Mouse (Mus musculus) brain, embryonic 18.5 days (tissue): ENCODE results near the gene Trir.

Source experiments
- DNase-seq: peaks from one replicate; pipeline ENCODE4 v3.0.0-alpha.2; 2012; ENCODE audit warnings: low read depth, low spot score

Gene Trir

DNA sequence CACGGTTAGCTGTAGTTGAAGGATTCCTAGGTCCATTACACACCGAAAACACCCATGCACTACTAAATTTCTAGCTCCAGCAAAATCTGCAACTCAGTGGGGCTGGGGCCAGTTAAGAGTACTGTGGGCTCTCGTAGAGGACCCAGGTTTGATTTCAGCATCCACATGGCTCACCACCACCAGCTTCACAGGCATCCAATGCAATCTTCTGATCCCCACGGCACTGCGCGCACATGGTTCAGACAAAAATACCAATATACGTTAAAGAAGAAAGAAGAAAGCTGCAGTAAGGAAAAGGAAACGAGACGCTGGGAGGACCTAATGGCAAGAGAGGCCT, 9.7 kb downstream of the Trir start:
- no peak for DNase-seq

DNA sequence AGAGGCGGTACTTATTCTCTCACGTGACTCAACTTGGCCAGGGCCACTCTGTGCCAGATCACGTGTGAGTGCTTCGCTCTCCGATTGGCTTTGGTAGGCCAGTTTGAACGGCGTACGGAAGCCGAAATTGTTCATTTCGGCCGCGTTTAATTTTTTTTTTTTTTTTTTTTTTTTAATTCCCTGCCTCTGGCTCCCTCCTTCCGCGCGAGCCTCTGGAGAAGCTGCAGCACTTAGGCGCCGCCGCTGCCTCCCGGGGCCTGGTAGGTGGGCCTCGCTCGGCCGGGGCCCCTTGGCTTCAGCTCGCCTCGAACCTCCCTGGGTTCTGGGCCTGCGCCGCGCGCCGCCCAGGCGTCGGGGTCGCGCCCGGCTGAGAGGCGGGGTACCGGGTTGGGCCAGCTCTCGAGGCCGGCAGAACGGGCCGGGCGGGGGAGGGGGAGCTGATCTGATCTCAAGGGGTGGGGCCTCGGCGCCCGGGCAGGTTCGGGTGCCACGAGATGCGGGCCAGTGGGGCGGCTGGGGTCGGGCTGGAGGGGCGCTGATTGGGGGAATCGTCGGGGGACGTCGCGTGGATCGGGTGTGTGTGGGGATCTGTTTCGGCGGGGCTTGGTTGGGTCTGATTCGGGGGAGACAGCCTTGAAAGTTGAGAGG, 10.2 kb downstream of the Trir start, which contains the start of gene Tnpo2:
TSS of gene Tnpo2 (plus strand) at position 198 of the 648 bp plus-strand sequence.
- DNase-seq, result peak; percentile 97

DNA sequence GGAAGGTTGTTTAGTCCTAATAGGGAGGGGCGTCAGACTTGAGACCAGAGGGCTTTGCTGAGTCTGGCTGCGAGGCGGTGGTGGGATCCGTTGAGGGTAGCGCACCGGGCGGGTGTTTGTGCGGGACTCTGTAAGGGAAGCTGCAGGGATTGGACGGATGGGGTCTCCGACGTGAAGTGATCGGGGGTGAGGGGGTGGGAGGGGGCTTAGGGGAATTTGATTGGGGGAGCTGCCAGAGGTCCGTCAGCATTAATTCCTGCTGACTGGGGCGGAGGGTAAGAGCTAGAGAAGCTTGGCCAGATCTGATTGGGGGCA, 10.7 kb downstream of the Trir start:
- DNase-seq, result no peak

DNA sequence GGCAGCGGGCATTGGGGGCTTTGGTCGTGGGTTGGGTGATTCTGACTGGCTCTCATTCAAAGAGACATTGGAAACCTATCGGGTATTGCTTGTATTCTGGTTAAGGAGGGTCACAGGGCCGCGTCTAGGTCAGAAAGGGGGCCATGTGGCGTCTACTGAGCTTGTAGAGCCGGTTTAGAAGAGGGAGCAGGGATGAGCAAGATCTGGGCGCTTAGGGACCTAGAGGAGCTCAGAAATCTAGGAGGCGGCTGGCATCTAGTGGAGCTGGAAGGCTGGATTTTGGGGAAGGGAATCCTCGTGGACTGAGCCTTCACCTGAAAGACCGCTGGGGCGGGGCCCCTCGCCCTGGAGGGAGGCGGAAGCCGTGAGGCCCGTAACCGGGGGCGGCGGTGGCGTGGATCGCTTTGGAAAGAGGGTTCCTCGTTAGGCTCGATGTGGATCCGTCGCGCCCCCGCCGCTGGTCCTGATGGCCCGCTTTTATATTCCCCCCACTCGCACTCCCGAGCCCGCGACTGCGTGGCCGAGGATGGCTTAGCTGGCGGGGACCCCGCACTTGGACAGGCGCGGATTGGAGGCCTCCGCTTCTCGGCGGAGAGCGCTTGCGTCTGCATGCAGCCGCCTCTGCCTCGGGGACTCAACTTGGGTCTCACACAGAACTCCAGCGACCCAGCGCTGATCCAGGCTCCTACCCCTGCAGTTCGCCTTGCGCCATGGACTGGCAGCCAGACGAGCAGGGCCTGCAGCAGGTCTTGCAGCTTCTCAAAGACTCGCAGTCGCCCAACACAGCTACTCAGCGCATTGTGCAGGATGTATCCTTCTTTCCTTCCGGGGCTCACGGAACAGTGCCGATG, 11.3 kb downstream of the Trir start:
- no peak for DNase-seq

DNA sequence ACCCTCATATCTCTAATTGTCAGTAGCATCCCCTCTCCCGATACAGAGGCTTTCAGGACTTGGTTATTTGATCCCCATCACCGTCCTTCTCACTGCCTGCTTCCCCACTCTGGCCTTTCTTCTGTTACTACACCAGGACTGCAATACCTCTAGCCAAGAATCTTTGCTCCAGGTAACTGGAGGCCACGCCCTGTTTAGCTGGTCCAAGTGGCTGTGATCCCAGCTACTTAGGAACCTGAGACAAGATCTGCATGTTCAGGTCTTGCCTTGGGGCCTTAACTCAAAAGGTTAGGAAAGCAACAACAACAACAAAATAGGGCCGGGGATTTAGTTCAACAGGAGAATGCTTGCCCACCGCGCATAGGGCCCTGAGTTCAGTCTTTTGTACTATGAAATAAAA, 17.0 kb downstream of the Trir start:
- no peak for DNase-seq

DNA sequence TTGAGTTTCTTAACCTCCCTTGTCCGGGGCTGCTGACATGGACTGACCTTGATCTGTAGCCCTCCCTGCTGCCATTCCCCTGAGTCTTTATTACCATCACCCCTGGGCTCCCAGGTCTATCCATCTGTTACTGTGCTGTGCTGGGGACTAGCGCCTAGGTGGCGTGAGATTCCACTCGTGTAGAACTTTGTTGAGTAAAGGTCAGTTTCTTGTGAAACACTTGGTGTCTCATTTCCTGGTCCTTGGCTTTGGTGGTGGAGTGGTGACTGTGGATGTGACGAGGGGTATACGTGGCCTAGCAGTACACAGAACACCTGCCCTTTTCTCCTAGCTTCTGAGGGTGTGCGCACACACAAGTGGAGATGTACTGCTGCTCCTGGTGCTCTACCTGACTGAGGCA, 30.7 kb downstream of the Trir start:
- DNase-seq, result no peak

DNA sequence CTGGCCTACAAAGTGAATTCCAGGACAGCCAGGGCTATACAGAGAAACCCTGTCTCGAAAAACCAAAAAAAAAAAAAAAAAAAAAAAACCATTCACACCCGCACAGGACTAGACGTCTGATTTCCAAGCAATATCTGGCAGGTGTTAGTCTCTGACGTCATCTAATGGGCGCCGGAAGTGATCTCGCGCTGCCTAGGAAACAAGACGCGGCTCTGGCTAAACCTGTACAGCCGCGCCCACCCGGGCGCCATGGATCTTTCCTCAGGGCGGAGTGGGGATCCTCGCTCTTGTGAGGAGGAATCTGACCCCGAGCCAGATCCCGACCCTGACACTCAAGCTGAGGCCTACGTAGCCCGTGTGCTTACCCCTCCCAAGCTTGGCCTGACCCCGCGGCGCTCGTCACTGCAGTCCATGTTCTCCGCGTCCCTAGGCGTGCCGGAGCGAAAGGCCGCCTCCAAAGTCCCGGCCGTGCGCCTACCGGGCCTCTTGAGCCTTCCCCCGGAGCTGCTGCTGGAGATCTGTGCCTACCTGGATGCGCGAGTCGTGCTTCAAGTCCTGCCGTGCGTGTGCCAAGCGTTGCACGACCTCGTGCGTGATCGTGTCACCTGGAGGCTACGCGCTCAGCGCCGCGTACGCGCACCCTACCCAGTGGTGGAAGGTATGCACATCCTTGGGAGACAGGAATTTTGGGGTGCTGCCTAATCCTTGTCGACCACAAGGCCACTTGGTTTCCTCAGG, 33.4 kb downstream of the Trir start, which contains the start of gene Fbxw9:
TSS of gene Fbxw9 (plus strand) at position 177 of the 738 bp plus-strand sequence.
- DNase-seq, result peak; percentile 92

DNA sequence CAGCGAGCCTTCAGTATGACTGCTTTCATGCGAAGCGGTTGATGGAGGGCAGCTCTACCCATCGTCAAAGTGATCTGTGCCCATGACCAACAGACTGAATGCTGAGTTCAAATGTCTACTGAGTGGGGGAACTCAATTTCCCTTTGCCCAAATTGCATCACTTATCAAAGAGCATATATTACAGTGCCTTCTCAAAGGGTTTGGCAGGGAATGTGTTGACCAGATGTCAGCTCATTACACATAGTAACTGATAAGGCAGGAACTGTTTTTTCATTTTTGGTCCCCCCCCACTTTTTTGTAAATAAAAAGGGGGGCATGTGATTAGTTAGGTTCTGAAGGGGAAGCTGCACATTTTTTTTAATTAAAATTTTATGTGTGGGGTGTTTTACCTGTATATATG, 36.0 kb downstream of the Trir start:
- no peak for DNase-seq

DNA sequence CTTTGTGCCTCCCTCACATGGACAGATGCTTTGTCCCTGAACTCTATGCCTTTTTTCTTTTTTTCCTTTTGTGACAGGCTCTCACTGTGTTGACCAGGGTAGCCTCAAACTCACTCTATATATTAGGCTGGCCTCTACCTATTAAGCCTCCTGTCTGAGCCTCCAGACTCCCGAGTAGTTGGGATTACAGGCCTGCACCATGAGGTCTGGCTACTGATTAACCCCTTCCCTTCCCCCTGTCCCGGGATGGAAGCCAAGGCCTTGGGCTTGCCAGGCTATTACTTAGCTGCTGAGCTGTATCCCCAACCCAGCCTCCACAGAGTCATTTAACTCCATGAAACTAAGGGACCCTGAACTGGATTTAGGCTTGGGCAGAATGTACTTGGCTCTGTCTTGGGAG, 38.6 kb downstream of the Trir start:
- no peak for DNase-seq

DNA sequence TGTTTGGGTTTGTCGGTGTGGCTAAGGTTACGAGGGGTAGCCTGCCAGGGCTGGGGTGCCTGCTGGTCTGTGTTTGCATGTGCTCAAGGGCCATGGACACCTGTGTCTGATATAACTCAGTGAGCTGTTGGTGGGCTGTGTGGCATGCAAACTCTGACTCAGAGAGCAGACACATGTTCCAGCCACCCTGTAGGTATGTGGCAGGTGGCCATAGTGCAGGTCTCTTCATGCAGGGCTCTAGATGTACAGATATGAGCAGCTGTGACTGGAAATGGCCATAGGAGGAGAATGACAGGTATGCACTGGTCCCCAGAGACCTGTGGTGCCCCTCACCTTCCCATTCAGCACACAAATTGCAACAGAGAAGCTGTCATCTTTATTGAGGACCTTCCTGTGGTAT, 40.5 kb downstream of the Trir start:
- DNase-seq, result no peak

DNA sequence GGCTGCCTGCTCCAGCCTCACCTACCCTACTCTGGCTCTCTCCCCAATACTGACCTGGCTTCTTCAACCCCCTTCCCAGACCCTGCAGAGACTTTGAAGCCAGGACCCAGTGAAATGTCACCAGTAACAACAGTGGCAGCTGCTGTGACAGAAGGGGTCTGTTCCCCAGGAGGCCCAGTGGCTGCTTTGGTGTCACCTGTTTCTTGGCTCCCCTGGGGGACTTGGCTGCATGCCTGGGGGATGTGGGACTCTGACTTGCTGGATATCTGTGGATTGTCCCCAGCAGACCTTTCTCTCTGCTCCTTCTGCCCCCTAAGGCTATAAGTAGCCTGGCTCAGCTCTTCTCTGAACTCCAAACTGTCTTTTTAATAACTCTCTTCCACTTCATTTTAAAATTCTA, 41.4 kb downstream of the Trir start, which contains the start of gene Gm5741:
TSS of gene Gm5741 (minus strand) at position 1 of the 400 bp plus-strand sequence.
- DNase-seq, result no peak

DNA sequence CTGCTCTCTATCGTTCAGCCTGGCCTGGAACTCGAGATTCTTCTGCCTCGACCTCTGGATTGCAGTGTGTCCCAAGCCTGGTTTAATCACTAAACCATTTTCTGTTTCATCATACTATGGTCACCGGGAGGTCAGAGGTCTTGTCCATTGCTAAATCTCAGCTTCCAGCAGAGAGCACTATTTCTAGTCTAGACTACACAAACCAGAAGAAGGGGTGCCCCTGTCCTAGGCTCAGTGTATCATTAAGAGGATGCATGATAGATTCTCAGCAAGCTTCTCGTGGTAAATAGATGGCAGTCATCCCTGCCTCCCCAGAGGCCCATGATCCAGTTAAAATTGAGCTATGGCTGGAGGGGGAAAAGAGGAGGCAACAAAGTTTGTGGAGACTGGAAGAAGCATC, 44.4 kb downstream of the Trir start:
- DNase-seq, result no peak

DNA sequence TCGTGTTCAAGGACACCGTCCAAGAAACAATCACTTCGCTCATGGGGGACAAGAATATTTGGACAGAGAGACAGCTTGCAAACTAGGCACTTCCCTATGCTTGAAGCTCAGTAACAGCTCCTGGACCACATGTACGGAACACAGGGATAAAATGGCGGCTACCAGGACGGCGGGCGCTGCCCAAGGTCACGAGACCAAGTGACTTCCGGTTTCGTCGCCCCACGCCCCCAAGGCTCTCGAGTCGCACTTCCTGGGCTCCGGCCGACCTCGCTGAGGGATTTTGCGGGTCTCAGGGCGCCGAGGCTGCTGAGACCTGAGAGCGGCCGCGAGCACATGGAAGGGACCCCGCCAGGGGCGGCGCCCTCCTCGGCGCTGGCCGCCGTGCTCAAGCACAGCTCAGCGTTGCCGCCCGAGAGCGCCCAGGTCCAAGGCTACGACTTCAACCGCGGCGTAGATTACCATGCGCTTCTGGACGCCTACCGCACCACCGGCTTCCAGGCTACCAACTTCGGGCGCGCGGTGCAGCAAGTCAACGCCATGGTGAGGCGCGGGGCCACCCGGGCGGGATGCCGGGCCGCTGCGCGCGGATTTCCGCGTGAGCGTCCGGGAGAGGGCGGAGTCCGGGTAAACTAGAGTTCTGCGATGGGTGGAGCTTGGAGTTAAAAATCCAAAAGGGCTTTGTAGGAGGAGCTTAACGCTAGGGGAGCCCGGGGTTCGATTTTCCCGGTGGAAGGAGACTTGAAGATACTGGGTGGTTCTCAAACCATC, 45.1 kb downstream of the Trir start, which contains the start of gene Dhps:
TSS of gene Dhps (plus strand) at position 244 of the 768 bp plus-strand sequence.
- peak; percentile 83 for DNase-seq

DNA sequence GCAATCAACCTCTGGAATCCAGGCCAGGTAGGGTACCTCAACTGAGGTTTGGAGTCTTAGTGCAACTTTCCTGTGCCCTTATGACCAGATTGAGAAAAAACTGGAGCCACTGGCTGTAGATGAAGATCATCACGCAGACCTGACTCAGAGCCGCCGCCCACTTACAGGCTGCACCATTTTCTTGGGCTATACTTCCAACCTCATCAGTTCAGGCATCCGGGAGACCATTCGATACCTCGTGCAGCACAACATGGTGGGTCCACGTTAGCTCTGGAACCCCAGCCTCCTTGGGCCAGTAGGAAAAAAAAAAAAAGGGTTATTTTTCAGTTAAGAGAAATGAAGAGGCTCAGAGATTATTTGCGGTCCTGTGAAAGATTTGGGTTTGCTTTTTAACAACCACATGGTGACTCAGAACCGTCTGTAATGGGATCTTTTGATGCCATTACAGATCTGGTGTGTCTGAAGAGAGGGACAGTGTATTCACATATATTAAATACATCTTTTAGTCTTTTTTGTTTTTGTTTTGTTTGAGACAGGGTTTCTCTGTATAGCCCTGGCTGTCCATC, 45.8 kb downstream of the Trir start:
- DNase-seq, result no peak

DNA sequence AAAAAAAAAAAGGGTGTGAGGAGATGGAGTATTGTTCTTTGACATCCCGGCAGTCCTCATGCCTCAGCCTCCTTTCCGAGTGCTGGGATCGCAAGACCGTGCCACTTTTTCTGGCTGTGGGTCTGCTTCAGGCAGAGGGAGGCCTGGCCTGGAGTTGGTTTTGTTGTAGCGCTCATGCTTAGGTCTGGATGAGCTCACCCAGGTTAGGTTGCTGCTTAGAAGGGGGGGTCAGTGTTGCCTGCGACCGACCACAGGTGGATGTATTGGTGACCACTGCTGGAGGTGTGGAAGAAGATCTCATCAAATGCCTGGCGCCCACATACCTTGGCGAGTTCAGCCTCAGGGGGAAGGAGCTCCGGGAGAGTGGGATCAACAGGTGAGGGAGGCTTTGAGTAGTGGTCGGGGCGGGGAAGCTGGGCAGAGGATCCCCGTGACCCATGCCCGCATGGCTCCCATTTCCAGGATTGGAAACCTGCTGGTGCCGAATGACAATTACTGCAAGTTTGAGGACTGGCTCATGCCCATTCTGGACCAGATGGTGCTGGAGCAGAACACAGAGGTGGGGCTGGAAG, 46.5 kb downstream of the Trir start:
- no peak for DNase-seq

DNA sequence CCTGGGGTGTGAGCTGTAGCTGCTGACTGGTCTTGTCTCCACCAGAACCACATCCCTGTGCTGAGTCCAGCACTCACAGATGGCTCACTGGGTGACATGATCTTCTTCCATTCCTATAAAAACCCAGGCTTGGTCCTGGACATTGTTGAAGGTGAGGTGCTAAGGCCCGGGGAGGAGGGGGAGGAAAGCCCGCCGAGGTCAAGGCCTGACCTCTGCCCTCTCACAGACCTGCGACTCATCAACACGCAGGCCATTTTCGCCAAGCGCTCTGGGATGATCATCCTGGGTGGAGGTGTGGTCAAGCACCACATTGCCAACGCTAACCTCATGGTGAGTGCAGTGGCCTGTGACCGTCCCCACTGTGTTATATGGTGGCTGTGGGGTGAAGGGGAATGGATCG, 47.5 kb downstream of the Trir start:
- DNase-seq, result no peak

DNA sequence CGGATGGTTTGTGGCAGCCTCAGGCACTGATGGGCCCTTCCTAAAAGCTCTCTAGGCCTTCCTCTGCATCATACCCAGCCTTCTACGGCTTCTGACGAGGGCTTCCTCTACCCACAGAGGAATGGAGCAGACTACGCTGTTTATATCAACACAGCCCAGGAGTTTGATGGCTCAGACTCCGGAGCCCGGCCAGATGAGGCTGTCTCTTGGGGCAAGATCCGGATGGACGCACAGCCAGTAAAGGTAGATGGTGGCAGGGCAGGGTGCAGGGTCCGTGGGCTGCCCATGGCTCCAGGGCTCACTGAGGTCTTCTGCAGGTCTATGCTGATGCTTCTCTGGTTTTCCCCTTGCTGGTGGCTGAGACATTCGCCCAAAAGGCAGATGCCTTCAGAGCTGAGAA, 48.0 kb downstream of the Trir start:
- DNase-seq, result no peak

DNA sequence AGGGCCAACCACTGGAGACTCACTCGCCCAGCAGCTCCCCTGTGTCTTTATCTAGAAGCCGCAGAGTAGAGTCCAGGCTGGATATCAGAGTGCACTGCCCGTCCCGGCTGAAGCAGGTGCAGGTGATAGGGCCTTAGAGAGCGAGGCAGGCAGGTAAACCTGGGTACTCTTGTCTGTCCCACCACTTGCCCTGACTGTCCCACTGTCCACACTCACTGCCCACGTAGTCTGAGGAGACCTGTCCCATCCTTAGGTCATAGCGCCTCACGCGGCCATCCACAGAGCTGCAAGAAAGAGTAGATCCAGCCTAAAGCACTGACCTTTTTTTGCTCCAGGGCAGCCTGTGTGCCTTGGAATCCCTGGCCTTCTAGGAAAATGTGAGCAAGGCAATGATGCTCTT, 49.4 kb downstream of the Trir start:
- DNase-seq, result no peak

DNA sequence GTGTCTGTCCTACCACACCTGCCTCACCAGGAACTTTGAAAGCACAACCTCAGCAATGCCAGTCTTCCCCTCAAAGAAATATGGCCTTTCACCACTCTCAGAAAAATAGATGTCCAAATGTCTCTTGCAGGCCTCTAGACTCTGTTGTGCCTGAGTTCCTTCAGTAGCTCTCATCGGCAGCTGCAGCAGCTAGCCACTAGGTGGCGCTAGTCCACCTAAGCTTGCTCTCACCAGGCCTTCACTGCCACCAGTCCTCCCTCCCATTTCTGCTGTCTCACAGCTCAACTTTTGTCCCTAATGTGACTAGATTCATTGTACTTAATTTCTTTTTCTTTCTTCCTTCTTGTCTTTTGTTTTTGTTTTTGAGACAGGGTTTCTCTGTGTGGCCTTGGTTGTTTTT, 50.4 kb downstream of the Trir start:
- peak; percentile 50 for DNase-seq
